Mouse (Mus musculus) limb, embryonic 12.5 days (tissue): ENCODE measurements around the gene Il6st. TPM values are rescaled to one million over a fixed set of nuclear protein-coding genes. Genes with fewer than 3 reads are reported as not detected.

Experiments used
- ATAC-seq: fragments of 200-750 bp; cut with Nextera tagmentation; 2 replicates; pipeline ENCODE4 v1.8.0; 2017; ENCODE audit warnings: low read depth, moderate TSS enrichment; ENCODE audit not compliant: insufficient number of reproducible peaks, insufficient read depth, low FRiP score, low TSS enrichment
- H3K27ac ChIP-seq: fragments of 300-500 bp; sonication (generic); 2 replicates; pipeline ENCODE4 v1.5.1; 2016; ENCODE audit warnings: mild to moderate bottlenecking, moderate library complexity
- H3K27me3 ChIP-seq: fragments of 300-500 bp; sonication (generic); 2 replicates; pipeline ENCODE4 v1.6.1; 2016; ENCODE audit warnings: mild to moderate bottlenecking, moderate library complexity
- H3K36me3 ChIP-seq: fragments of 300-500 bp; sonication (generic); 2 replicates; pipeline ENCODE4 v1.6.1; 2016; ENCODE audit warnings: mild to moderate bottlenecking, moderate library complexity
- H3K4me1 ChIP-seq: fragments of 300-500 bp; sonication (generic); replicated peaks from 2 replicates; pipeline ENCODE4 v1.6.1; 2016
- H3K4me2 ChIP-seq: fragments of 300-500 bp; sonication (generic); 2 replicates; pipeline ENCODE4 v1.6.1; 2016; ENCODE audit warnings: mild to moderate bottlenecking, moderate library complexity
- H3K4me3 ChIP-seq: fragments of 300-500 bp; sonication (generic); replicated peaks from 2 replicates; pipeline ENCODE4 v1.5.1; 2016; ENCODE audit warnings: mild to moderate bottlenecking
- H3K9ac ChIP-seq: fragments of 300-500 bp; sonication (generic); replicated peaks from 2 replicates; pipeline ENCODE4 v1.6.1; 2016; ENCODE audit warnings: mild to moderate bottlenecking, moderate library complexity
- H3K9me3 ChIP-seq: fragments of 300-500 bp; sonication (generic); 2 replicates; pipeline ENCODE4 v1.6.1; 2016; ENCODE audit warnings: mild to moderate bottlenecking, moderate library complexity
- WGBS: fragments of 180-500 bp; shearing (Covaris S2); methylation state at CpG from one replicate; pipeline ENCODE4 v1.1.7; 2016; 5-methylcytosine and 5-hydroxymethylcytosine counted together
- polyA plus RNA-seq: library from polyadenylated mRNA; unstranded; fragments of >200 nt; fragmentation: Nextera tagmentation; extraction: Ambion mirVana; gene quantifications from 2 replicates; pipeline ENCODE4 v1.2.1, GENCODE M21; 2016

Il6st gene
- polyA plus RNA-seq, 1 experiment from 2014 or later, result 25.7 TPM

GRCm38 (mm10) chr13:112447108-112447665, 16.7 kb upstream of the Il6st start:
- 85% methylated on average over 8 of the region's 8 CpGs for WGBS
- H3K27me3 ChIP-seq, result no peaks in the 10 kb centered on the region
- no peak for ATAC-seq

GRCm38 (mm10) chr13:112450210-112450609, 13.7 kb upstream of the Il6st start:
- H3K9me3 ChIP-seq, result no peaks in the 10 kb centered on the region
- 81% methylated on average over 3 of the region's 3 CpGs for WGBS
- H3K27me3 ChIP-seq, result no peaks in the 10 kb centered on the region
- no peaks in the 10 kb centered on the region for H3K4me1 ChIP-seq
- no peak overlapping the region for H3K9ac ChIP-seq
- ATAC-seq, result no peak
- no peak overlapping the region for H3K27ac ChIP-seq
- H3K4me2 ChIP-seq, result no peak overlapping the region
- H3K36me3 ChIP-seq, result no peaks in the 10 kb centered on the region
- no peak overlapping the region for H3K4me3 ChIP-seq

More at GRCm38 (mm10) chr13:112447108-112447665, 16.7 kb upstream of the Il6st start:
- Histone ChIP-seq H3K4me3 (no peak overlapping the region), H3K4me2 (no peak overlapping the region), H3K36me3 (no peaks in the 10 kb centered on the region), H3K9ac (no peak overlapping the region), H3K4me1 (peaks cover 10% of the 10 kb centered on the region), H3K27ac (no peak overlapping the region), H3K9me3 (no peaks in the 10 kb centered on the region)

- H3K36me3 ChIP-seq, result no peaks in the 10 kb centered on the region
- H3K4me2 ChIP-seq, result no peak overlapping the region
- H3K9ac ChIP-seq, result no peak overlapping the region
- no peaks in the 10 kb centered on the region for H3K27me3 ChIP-seq
- no peaks in the 10 kb centered on the region for H3K9me3 ChIP-seq
- no peak overlapping the region for H3K4me3 ChIP-seq
- no peak for ATAC-seq
- H3K4me1 ChIP-seq, result peaks cover 4% of the 10 kb centered on the region; the same call in 1 of the 2 replicates
- no peak overlapping the region for H3K27ac ChIP-seq
- WGBS, result 83% methylated on average over 6 of the region's 6 CpGs
Measured at GRCm38 (mm10) chr13:112457366-112457765, 6.5 kb upstream of the Il6st start.

GRCm38 (mm10) chr13:112458016-112458415, 5.9 kb upstream of the Il6st start:
- ATAC-seq, result no peak

GRCm38 (mm10) chr13:112458435-112459018, 5.3 kb upstream of the Il6st start:
- WGBS, result 93% methylated on average over 11 of the region's 11 CpGs
- Histone ChIP-seq H3K27me3 (no peaks in the 10 kb centered on the region), H3K27ac (no peak overlapping the region), H3K36me3 (no peaks in the 10 kb centered on the region), H3K4me1 (peaks cover 8% of the 10 kb centered on the region), H3K9ac (no peak overlapping the region), H3K4me3 (no peak overlapping the region), H3K9me3 (no peaks in the 10 kb centered on the region), H3K4me2 (no peak overlapping the region)
- ATAC-seq, result no peak

More at GRCm38 (mm10) chr13:112458016-112458415, 5.9 kb upstream of the Il6st start:
- H3K27ac ChIP-seq, result no peak overlapping the region
- peaks cover 4% of the 10 kb centered on the region; the same call in 1 of the 2 replicates for H3K4me1 ChIP-seq
- WGBS, result 78% methylated on average over 4 of the region's 4 CpGs
- H3K9me3 ChIP-seq, result no peaks in the 10 kb centered on the region
- no peak overlapping the region for H3K4me3 ChIP-seq
- no peak overlapping the region for H3K9ac ChIP-seq
- no peaks in the 10 kb centered on the region for H3K27me3 ChIP-seq
- no peak overlapping the region for H3K4me2 ChIP-seq
- H3K36me3 ChIP-seq, result no peaks in the 10 kb centered on the region

- no peak overlapping the region for H3K4me3 ChIP-seq
- H3K4me1 ChIP-seq, result peaks cover 8% of the 10 kb centered on the region
- WGBS, result 89% methylated on average over 6 of the region's 6 CpGs
- no peak overlapping the region for H3K4me2 ChIP-seq
- no peaks in the 10 kb centered on the region for H3K36me3 ChIP-seq
- ATAC-seq, result no peak
- no peak overlapping the region for H3K9ac ChIP-seq
- H3K9me3 ChIP-seq, result no peaks in the 10 kb centered on the region
- no peaks in the 10 kb centered on the region for H3K27me3 ChIP-seq
- no peak overlapping the region for H3K27ac ChIP-seq
Measured at GRCm38 (mm10) chr13:112459956-112460355, 3.9 kb upstream of the Il6st start.

GRCm38 (mm10) chr13:112462411-112462987, 1.4 kb upstream of the Il6st start:
- H3K9ac ChIP-seq, result no peak overlapping the region
- 57% methylated on average over 6 of the region's 6 CpGs for WGBS
- no peak for ATAC-seq
- H3K4me1 ChIP-seq, result peaks cover 22% of the 10 kb centered on the region
- H3K4me3 ChIP-seq, result no peak overlapping the region
- H3K27ac ChIP-seq, result no peak overlapping the region
- no peaks in the 10 kb centered on the region for H3K27me3 ChIP-seq
- no peaks in the 10 kb centered on the region for H3K9me3 ChIP-seq
- 0 out of 2 replicates have a peak, but pooled peaks cover 2% of the 10 kb centered on the region for H3K36me3 ChIP-seq
- H3K4me2 ChIP-seq, result no peak overlapping the region

- no peaks in the 10 kb centered on the region for H3K9me3 ChIP-seq
- H3K36me3 ChIP-seq, result 0 out of 2 replicates have a peak, but pooled peaks cover 3% of the 10 kb centered on the region
- H3K4me2 ChIP-seq, result peak overlapping the region; percentile 86
- no peaks in the 10 kb centered on the region for H3K27me3 ChIP-seq
- ATAC-seq, result peak; percentile 33; the same call in 1 of the 2 replicates
- H3K4me1 ChIP-seq, result peaks cover 18% of the 10 kb centered on the region
- H3K27ac ChIP-seq, result peak overlapping the region; percentile 81
- 3% methylated on average over 17 of the region's 17 CpGs for WGBS
- H3K9ac ChIP-seq, result peak overlapping the region; percentile 80
- H3K4me3 ChIP-seq, result peak overlapping the region; percentile 89
Measured at GRCm38 (mm10) chr13:112463337-112463802, 500 bp upstream of the Il6st start.

GRCm38 (mm10) chr13:112464626-112465287, 887 bp downstream of the Il6st start:
- Histone ChIP-seq H3K4me2 (peak overlapping the region; percentile 86), H3K27ac (peak overlapping the region; percentile 81), H3K27me3 (no peaks in the 10 kb centered on the region), H3K4me3 (peak overlapping the region; percentile 89), H3K4me1 (peaks cover 18% of the 10 kb centered on the region), H3K9ac (peak overlapping the region; percentile 80), H3K9me3 (no peaks in the 10 kb centered on the region), H3K36me3 (0 out of 2 replicates have a peak, but pooled peaks cover 3% of the 10 kb centered on the region)
- no peak for ATAC-seq
- 4% methylated on average over 18 of the region's 18 CpGs for WGBS

- Histone ChIP-seq H3K4me2 (peak overlapping the region; percentile 86), H3K4me1 (peaks cover 18% of the 10 kb centered on the region), H3K9me3 (no peaks in the 10 kb centered on the region), H3K4me3 (no peak overlapping the region), H3K27ac (no peak overlapping the region), H3K9ac (no peak overlapping the region), H3K27me3 (no peaks in the 10 kb centered on the region), H3K36me3 (0 out of 2 replicates have a peak, but pooled peaks cover 3% of the 10 kb centered on the region)
- WGBS, result 60% methylated on average over 2 of the region's 2 CpGs
- ATAC-seq, result no peak
Measured at GRCm38 (mm10) chr13:112465585-112465984, 1.7 kb downstream of the Il6st start.
